24 mouse cellular contexts compared by ENCODE assay signal in genomic region chr12:77155626-77156025, GRCm38 (mm10).
DNase-seq lines count a peak whose midpoint lies in the region; ATAC-seq and TF ChIP-seq lines count a peak whose summit lies in the region.
"Had no signal": no experiment of that assay in that cellular context is flagged by ENCODE, and none has a peak within 500 bp of the region (broad histone marks: within the 10 kb centered on the region; RNA-seq: fewer than 3 reads in every experiment).

No protein-coding gene starts in this region.

- WGBS in midbrain, postnatal 0 days, result 65% methylated on average over 6 of the region's 6 CpGs
- WGBS in midbrain, embryonic 13.5 days, result 71% methylated on average over 6 of the region's 6 CpGs
- 63% methylated on average over 6 of the region's 6 CpGs for WGBS in neural tube, embryonic 14.5 days
- 74% methylated on average over 6 of the region's 6 CpGs for WGBS in intestine, postnatal 0 days

- H3K9me3 ChIP-seq in midbrain, postnatal 0 days (ENCODE audit: low read length), result no peaks in the 10 kb centered on the region
- no peaks in the 10 kb centered on the region for H3K9me3 ChIP-seq in midbrain, embryonic 13.5 days
- no peaks in the 10 kb centered on the region for H3K9me3 ChIP-seq in neural tube, embryonic 14.5 days (ENCODE audit: control insufficient read depth, low read length)
- H3K9me3 ChIP-seq in intestine, postnatal 0 days (ENCODE audit: control insufficient read depth), result no peaks in the 10 kb centered on the region
- H3K9me3 ChIP-seq: embryonic facial prominence, embryonic 12.5 days; forebrain, embryonic 12.5 days; forebrain, embryonic 15.5 days had no signal

- ATAC-seq in midbrain, postnatal 0 days (ENCODE audit: low FRiP score), result no peak
- no peak for ATAC-seq in midbrain, embryonic 13.5 days
- ATAC-seq in neural tube, embryonic 14.5 days (ENCODE audit: low read depth), result peak; percentile 58; the same call in 1 of the 2 replicates
- no peak for ATAC-seq in intestine, postnatal 0 days
- ATAC-seq: forebrain, embryonic 15.5 days; hindbrain, postnatal 0 days; inflammation-experienced regulatory T-cells, adult 6 months; intestine, embryonic 16.5 days; Patski had no signal

- TF ChIP-seq CTCF in midbrain, postnatal 0 days (IDR thresholded peaks at IDR 0.05), result no peak
- no peak for TF ChIP-seq CTCF in intestine, postnatal 0 days (IDR thresholded peaks at IDR 0.05; ENCODE audit: low read depth)

- no peaks in the 10 kb centered on the region for H3K36me3 ChIP-seq in midbrain, postnatal 0 days (ENCODE audit: insufficient read depth, low read length)
- H3K36me3 ChIP-seq in midbrain, embryonic 13.5 days, result no peaks in the 10 kb centered on the region
- no peaks in the 10 kb centered on the region for H3K36me3 ChIP-seq in neural tube, embryonic 14.5 days (ENCODE audit: control insufficient read depth, insufficient read depth, low read length)
- H3K36me3 ChIP-seq in intestine, postnatal 0 days (ENCODE audit: control insufficient read depth, insufficient read depth), result no peaks in the 10 kb centered on the region
- H3K36me3 ChIP-seq: embryonic facial prominence, embryonic 12.5 days; forebrain, embryonic 12.5 days; forebrain, embryonic 15.5 days had no signal

- no peak overlapping the region for H3K4me3 ChIP-seq in midbrain, postnatal 0 days (ENCODE audit: low read depth, low read length)
- H3K4me3 ChIP-seq in midbrain, embryonic 13.5 days (replicated peaks), result no peak overlapping the region
- no peak overlapping the region for H3K4me3 ChIP-seq in neural tube, embryonic 14.5 days (ENCODE audit: low read depth, low read length)
- H3K4me3 ChIP-seq in intestine, postnatal 0 days (ENCODE audit: low read depth, low read length), result no peak overlapping the region
- H3K4me3 ChIP-seq: embryonic facial prominence, embryonic 12.5 days; erythroblast, embryonic 14.5 days; forebrain, embryonic 12.5 days; forebrain, embryonic 15.5 days had no signal

- no peak overlapping the region for H3K4me2 ChIP-seq in midbrain, postnatal 0 days (ENCODE audit: low read depth, low read length, poor library complexity, severe bottlenecking)
- H3K4me2 ChIP-seq in midbrain, embryonic 13.5 days (replicated peaks), result no peak overlapping the region
- no peak overlapping the region for H3K4me2 ChIP-seq in neural tube, embryonic 14.5 days (ENCODE audit: low read depth, low read length)
- H3K4me2 ChIP-seq in intestine, postnatal 0 days (replicated peaks; ENCODE audit: low read depth), result no peak overlapping the region
- H3K4me2 ChIP-seq: embryonic facial prominence, embryonic 12.5 days; forebrain, embryonic 12.5 days; forebrain, embryonic 15.5 days; heart, embryonic 11.5 days had no signal

- H3K9ac ChIP-seq in midbrain, postnatal 0 days (replicated peaks; ENCODE audit: low read length, poor library complexity, severe bottlenecking), result no peak overlapping the region
- no peak overlapping the region for H3K9ac ChIP-seq in midbrain, embryonic 13.5 days (replicated peaks)
- no peak overlapping the region for H3K9ac ChIP-seq in neural tube, embryonic 14.5 days (replicated peaks; ENCODE audit: low read depth, low read length)
- H3K9ac ChIP-seq in intestine, postnatal 0 days (ENCODE audit: low read depth, low read length), result no peak overlapping the region
- H3K9ac ChIP-seq: embryonic facial prominence, embryonic 12.5 days; forebrain, embryonic 12.5 days; forebrain, embryonic 15.5 days had no signal

- peak; percentile 53 for DNase-seq in heart, adult 11 months
- no peak for DNase-seq in heart, postnatal 36 days
- no peak for DNase-seq in midbrain, postnatal 0 days (ENCODE audit: low spot score)
- no peak for DNase-seq in adrenal gland, postnatal 10 days
- DNase-seq: adrenal gland, postnatal 14 days; B cell, adult 2 months; cerebellum, adult 11-12 months; cerebellum, adult 8-10 months; cerebellum, postnatal 10 days; cerebellum, postnatal 36 days; gastrocnemius, postnatal 36 days had no signal

- no peaks in the 10 kb centered on the region for H3K27me3 ChIP-seq in midbrain, postnatal 0 days (ENCODE audit: insufficient read depth, low read length)
- H3K27me3 ChIP-seq in midbrain, embryonic 13.5 days, result no peaks in the 10 kb centered on the region
- no peaks in the 10 kb centered on the region for H3K27me3 ChIP-seq in neural tube, embryonic 14.5 days (ENCODE audit: control insufficient read depth, insufficient read depth, low read length)
- 0 out of 2 replicates have a peak, but pooled peaks cover 8% of the 10 kb centered on the region for H3K27me3 ChIP-seq in intestine, postnatal 0 days (replicated peaks; ENCODE audit: control insufficient read depth, insufficient read depth, low read length)
- H3K27me3 ChIP-seq: CH12.LX; embryonic facial prominence, embryonic 12.5 days; forebrain, embryonic 12.5 days; forebrain, embryonic 15.5 days; Patski had no signal

- intact Hi-C loops in heart, postnatal 36 days (cut with DNase I), result no loop called here

- 0 out of 2 replicates have a peak overlapping the region, but pooled peaks have one; percentile 1 for H3K27ac ChIP-seq in midbrain, postnatal 0 days (ENCODE audit: low read depth, low read length)
- H3K27ac ChIP-seq in midbrain, embryonic 13.5 days, result no peak overlapping the region
- peak overlapping the region; percentile 44 for H3K27ac ChIP-seq in neural tube, embryonic 14.5 days (ENCODE audit: low read depth, low read length)
- H3K27ac ChIP-seq in intestine, postnatal 0 days (ENCODE audit: low read depth, low read length), result no peak overlapping the region
- H3K27ac ChIP-seq: embryonic facial prominence, embryonic 12.5 days; forebrain, embryonic 12.5 days; forebrain, embryonic 15.5 days; hindbrain, postnatal 0 days had no signal

- no peaks in the 10 kb centered on the region for H3K4me1 ChIP-seq in midbrain, postnatal 0 days (ENCODE audit: insufficient read depth, low read length)
- H3K4me1 ChIP-seq in midbrain, embryonic 13.5 days (replicated peaks), result no peaks in the 10 kb centered on the region
- no peaks in the 10 kb centered on the region for H3K4me1 ChIP-seq in neural tube, embryonic 14.5 days (ENCODE audit: control insufficient read depth, insufficient read depth, low read length)
- H3K4me1 ChIP-seq in intestine, postnatal 0 days (replicated peaks; ENCODE audit: control insufficient read depth, insufficient read depth, low read length), result no peaks in the 10 kb centered on the region
- H3K4me1 ChIP-seq: embryonic facial prominence, embryonic 12.5 days; forebrain, embryonic 12.5 days; forebrain, embryonic 15.5 days had no signal

Comparison
In these comparisons a context has a peak if more than half of its experiments do, and no peak if none do; other contexts are left out.
1. H3K27ac ChIP-seq: peak in midbrain, postnatal 0 days (single experiment) and neural tube, embryonic 14.5 days (single experiment); none in midbrain, embryonic 13.5 days (single experiment) and intestine, postnatal 0 days (single experiment).